Mouse (Mus musculus): ENCODE results near the gene Ihh.
A peak's percentile ranks its signal among the peaks of the same experiment; 100 is the strongest.

Ihh gene

DNA sequence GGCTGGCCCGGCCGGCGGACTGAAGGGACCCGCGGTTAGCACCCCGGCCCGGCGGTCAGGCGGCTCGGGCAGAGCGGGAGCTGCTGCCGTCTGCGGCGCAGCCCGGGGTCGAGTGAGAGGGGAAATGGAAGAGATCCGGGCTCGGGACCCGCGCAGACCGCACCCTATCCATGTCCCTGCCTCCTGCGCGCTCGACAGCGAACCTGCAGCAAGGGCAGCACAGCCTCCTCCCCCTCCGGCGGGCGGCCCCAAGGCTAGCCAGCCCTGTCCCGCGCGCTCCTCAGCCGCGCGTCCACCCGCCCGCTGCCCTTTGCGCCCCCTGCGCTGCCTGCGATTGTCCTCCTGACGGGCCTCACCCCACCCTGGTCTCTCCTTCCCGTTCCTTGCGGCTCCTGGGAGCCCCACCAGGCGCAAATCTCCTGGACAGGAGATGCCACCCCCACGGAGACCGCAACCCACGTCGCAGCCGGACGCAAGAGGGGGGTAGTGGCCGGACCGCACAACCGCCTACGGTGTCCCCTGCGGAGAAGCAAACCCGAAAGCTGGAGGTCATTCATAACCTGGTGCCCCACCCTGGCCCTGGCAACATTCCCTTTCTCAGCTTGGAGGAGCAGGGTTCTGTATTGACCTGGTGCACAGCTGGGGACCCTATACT, at the start of gene Ihh:
TSS of gene Ihh (minus strand) at position 117 of the 655 bp plus-strand sequence.
- no peak for DNase-seq (ENCODE audit: low read depth, low spot score)

DNA sequence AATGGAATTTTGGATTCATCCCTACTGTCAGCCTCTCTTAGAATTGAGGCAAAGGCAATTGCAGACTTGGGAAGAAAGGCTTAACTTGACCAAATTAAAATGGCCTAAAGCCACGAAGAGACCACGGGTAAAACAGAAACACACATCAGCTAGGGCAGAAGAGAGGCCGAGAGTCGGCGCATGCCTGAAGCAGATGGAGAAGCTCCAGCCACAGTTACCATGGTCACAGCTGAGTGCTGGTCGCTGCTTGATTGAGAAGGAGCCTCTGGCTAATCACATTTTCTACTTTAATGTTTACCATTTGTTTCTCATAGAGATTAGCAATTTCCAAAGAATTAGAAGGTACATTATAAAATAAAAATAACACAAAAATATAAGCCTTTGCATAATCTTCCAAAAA, 49.7 kb upstream of the Ihh start:
- peak; percentile 51 for DNase-seq (ENCODE audit: low read depth, low spot score)

DNA sequence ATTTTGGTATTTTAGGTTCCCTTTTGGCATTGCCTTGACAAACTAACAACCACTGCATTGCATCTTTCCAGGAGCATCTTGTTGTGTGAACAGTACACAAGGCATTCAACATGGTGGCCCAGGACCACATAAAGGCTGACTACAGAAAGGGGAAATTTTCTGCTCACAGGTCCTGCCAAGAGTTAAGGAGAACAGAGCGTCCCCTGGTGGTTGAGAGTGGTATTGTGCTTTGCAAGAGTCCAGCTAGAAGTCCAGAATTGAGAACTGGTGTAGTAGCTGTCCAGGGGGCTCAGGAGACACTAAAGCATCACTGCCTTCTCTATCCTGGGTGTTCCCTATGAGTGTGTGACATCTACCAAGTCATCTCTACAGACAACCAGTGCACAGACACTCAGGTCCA, 49.0 kb upstream of the Ihh start:
- DNase-seq (ENCODE audit: low read depth, low spot score) = peak; percentile 69

DNA sequence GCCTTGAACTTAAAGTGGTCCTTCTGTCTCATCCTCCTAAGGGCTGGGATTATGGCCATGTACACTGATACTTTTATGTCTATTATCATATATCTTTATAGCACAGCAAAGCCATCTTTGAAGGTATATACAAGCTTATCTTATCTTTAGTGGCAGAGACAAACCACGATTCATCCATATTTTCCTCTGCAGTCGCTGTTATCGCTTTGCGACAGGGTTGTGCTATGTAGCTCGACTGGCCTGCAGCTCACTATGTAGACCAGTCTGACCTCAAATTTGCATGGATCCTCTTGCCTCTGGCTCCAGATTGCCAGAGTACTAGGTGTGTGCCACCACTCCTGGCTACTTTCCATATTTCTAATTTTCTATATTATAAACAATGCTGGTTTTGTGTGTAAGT, 47.7 kb upstream of the Ihh start:
- DNase-seq (ENCODE audit: low read depth, low spot score) = no peak

DNA sequence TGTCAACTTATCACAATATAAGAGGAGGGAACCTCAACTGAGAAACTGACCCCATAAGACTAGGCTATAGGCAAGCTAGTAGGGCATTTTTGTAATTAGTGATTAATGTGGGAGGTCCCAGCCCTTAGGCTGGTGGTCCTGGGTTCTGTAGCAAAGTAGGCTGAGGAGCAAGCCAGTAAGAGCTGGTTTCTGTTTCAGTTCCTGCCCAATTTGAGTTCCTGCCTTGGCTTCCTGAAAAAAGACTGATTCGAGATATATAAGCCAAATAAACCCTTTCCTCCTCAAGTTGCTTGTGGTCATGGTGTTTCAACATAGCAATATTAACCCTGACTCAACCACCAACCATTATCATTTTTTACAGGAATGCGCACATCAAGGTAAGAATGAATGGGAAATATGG, 45.8 kb upstream of the Ihh start:
- DNase-seq (ENCODE audit: low read depth, low spot score) = no peak

DNA sequence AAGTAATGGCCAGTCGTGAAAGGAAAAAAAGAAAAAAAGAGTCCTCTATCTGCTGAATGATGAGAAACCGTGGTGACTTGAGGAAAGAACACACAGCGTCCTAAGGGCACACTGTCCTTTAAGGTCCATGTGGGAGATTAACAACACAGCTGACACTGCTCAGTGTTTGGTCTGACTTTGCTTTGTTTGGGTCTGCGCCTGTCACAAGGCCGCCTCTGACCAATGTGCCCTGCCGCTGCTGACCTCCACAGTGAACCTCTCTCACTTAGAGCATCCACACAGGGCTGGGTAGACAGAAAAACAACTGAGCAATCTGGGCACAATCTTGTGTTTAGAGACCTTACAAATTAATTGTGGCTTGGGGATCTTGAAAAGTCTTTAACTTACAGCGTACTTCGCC, 25.5 kb upstream of the Ihh start:
- DNase-seq (ENCODE audit: low read depth, low spot score) = no peak

DNA sequence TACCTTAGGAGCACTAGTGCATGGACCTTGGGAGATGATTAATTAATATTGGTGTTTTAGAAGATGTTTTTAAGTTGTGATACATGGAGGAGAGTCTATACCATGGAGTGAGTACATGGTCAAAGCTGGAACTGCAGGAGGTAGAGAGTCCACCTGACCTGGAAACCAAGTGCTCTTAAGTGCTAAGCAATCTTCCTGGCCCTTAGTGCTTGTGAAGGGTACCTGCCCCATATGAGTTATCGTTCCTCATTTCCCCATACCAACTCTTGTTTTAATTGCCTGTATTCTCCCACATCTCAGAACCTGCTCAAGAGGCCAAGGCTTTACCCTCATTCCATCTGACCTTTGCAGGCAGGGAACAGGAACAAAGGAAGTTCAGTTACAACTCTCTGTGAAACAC, 24.5 kb upstream of the Ihh start:
- no peak for DNase-seq (ENCODE audit: low read depth, low spot score)

DNA sequence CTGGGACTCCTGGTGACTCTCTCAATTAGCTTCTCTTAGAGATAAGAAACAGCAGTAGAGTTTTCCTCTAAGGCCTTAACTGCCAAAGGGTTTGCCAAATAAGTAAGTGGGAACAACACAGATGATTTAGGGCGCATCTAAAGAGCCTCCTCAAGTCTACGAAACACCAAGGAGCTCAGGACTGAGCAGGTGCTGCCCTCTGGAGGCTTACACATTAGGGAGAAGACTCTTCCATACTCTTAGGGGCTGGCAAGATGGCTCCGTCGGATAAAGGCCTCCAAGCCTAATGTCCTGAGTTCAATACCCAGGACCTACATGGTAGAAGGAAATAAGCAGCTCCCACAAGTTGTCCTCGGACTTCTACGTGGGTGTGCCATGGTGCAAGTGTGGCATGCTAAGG, 22.1 kb upstream of the Ihh start:
- DNase-seq (ENCODE audit: low read depth, low spot score) = no peak

DNA sequence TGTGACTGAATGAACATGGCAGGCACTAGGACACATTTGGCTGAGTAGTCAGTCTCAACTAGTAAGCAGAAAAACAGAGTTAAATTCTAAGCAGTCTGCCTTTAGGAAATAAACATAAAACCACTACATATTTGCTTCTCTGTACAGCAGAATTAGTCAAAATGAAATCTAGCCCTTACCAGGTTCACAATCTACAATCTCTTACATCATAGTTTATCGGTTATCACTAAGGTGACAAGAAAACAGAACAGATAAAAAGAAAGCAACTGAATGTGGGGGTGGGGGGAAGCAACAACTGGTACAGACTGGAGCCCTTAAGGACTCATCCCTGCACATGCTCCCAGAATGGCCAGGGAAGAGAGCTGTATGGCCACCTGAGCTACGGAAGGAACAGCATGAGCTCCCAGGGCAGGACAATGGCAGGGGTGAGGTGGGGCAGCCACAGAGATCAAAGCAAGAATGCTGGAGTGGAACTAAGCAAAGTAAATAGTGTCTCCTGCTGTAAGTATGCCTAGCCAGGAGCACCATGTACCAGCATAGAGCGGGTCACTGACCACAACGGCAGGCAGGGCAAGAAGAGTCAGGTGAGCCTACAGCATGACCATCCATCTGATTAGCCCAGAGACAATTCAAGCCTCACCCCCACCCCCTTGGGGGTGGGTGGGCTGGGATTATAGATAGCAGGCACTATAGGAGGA, 20.0 kb upstream of the Ihh start:
- DNase-seq (ENCODE audit: low read depth, low spot score) = no peak

DNA sequence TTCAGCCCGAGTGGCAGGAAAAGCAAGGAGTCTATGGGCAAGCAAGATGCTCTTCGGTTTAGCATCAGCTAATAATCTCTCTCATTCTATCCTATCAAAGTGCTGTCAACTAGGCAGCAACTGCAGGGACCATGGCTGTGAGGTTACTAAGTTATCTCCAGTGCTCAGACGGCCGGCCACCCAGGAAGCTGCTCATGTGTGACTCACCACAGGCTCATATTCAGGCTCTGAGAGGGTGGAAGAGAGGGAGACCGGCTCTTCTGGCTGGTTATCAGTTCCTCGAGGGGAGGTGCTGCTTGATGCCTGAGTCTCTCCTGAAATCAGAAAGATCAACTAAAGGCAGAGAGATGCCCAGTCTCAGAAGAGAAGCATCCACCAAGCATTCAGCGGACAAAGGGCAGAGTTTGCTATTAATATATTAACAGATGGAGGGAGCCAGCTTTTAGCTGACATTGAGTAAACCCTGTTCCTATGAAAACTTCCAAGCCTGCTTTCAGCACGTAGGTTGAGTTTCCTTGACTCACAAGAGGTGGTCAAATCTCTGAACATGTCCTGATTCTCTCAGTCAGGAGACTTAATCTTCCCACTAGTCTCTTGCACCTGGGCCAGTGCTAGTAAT, 16.6 kb upstream of the Ihh start:
- DNase-seq (ENCODE audit: low read depth, low spot score) = no peak

DNA sequence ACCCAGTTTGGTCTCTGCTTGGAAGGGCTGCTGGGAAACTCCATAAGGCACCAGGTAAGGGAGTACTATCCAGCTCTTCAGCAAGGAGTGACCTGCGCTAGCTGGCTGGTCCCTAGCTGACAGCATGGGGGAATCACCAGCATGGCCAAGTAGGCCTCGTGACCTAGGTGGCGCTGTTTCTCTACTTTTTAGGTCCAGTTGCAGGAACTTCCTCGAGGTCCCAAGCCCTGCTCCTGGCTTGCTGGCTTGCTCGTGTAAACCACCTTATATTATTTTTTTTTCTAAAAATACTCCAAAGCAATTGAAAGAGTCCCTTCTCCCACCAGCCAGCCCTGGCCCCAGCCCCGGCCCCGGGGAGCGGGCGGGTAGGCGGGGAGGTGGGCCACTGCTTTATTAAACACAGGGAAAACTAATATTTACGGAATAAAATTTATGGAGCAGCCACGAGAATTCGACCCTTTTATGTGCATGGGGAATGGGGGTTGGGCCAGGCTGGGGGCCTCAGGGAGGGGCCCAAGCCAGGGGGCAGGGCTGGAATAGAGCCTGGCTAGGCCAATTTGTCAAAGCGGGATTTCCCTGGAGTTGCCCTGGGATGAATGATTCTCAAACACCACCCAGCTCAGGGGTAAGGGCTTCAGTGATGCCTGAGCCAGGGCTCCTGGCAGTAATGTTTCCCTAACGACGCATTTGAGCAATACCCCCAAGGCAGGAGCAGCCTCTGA, 13.2 kb upstream of the Ihh start:
- DNase-seq (ENCODE audit: low read depth, low spot score) = peak; percentile 90

DNA sequence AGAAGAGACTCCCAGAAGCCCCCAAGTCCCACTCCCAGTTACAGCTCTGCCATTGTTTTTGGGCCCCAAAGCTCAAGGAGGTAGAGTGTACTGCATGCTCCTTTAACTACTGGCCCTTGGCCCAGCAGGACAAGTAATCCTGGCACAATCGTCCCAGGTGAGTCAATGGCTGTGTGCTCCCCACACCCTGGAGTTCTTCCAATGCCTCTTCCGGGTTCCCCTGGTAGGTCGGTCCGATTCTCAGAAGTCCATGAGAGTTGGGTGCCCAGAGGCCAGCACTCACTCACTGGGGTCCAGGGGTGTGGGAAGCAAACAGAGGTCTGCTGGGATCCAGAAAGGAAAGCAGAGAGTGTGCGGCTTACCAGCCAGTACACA, 11.4 kb upstream of the Ihh start:
- no peak for DNase-seq (ENCODE audit: low read depth, low spot score)

DNA sequence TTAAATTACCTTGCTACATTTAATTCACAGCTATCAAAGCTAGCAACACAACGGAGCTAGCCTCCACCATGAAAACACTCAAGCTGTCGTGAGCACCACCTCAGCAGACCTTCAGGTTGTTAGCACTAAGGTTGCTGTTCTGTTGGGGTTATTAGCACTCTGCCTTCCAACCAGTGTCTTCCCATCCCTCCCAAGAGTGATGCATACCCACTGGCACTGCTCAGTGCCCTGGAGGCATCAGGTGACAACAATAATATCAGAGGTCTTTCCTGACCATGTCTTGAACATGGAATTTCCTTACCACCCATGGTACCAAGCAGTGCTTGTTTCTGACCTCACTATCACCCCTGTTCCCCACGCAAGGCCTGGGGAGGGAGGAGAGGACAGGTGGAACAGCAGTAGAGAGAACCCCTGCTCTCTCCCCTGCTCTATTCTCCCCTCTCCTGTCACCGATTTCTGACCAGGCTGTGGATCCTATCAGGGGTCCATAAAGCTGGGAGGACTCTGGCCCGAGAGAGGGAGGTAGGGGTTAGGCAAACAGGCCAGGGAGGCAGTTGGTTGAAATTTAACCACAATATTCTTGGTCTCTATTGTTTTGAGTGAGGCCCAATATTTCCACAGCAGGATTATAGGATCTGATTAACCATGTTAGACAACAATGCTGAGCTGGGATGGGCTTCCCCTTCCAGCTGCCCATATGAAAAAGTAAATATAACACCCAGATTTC, 10.8 kb upstream of the Ihh start:
- no peak for DNase-seq (ENCODE audit: low read depth, low spot score)

DNA sequence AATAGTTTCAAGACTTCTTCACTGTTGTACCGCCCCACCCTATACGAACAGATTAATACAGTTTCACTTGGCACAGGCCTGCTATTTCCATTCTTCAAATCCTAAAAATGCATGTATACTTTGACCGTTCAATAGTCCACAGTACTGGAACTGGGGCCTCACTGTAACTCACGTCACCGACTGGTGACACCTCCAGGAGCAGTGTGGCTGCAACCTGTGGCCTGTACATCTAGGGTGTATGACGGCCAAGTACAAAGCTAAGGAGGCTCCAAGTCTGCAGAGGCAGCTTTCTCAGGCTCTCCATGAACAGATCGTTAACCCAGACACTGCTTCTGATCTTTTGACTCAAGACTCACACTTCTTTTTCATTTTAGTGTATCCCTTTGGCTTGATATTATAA, 10.2 kb upstream of the Ihh start:
- no peak for DNase-seq (ENCODE audit: low read depth, low spot score)

DNA sequence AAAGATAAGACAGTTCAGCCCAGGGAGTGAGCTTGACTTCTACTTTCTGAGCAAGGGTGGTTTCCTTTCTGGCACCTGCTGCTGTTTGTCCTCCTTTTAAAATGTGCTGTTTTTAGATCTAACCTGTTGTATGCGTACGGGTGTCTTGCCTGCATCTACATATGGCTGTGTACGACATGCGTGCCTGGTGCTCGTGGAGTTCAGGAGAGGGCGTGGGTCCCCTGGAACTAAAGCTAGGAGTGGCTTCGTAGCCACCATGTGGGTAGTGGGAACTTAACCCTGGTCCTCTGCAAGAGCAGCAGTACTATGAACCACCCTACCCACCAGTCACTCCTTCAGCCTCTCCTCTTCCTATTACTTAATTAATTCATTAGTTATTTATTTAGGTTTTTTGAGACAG, 8.6 kb upstream of the Ihh start:
- DNase-seq (ENCODE audit: low read depth, low spot score) = no peak

DNA sequence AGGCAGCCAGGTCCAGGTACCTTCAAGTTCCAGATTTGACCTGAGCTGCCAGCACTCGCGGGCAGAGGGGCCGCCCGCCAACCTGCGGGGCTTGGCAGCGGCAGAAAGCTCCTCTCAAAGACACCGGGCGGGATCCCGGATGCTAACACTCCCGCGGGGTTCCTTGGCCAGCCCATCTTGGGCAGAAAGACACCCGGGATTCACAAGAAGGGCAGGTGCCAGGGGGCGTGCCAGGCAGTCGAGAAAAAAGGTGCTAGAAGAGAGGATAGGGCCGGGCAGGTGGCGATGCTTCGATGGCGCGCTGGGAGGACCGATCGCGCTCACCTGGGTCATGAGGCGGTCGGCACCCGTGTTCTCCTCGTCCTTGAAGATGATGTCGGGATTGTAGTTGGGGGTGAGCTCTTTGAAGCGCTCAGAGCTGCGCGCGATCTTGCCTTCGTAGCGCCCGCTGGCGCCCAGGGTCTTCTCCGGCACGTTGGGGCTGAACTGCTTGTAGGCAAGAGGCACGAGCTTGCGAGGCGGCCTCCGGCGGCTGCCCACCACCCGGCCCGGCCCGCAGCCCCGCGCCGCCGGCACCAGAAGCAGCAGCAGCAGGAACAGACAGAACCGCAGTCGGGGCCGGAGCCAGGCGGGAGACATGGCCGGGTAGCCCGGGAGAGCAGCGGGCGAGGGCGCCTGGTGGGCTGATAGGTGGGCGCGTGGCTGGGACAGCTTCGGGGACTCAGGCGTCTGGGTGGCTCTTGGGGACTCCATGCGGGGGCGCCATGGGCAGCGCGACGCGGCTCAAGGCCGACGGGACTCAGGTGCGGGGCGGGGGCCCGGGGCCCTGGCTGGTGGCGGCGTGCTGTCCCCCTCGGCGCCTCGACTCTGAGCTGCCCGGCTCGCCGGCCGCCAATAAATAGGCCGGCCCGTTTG, 639 bp downstream of the Ihh start:
- DNase-seq (ENCODE audit: low read depth, low spot score) = no peak

DNA sequence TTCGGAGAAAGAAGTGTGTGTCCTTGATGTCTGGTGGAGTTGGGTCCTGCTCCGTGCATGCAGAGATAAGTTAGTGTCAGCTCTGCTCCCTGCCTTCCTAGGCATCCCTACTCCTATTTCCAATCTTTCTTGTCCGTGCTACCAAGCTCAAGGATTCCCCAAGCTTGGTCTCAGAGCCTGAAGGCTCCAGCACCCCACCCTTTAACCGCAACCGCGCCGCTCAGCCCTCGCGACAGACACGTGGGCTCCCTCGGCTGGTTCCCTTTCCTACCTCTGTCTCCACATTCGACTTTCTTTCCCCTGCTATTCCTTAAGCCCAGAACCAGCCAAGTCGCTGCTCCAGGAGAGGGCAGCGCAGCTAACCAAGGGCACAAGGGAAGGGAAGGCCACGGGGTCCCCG, 1.4 kb downstream of the Ihh start:
- no peak for DNase-seq (ENCODE audit: low read depth, low spot score)

DNA sequence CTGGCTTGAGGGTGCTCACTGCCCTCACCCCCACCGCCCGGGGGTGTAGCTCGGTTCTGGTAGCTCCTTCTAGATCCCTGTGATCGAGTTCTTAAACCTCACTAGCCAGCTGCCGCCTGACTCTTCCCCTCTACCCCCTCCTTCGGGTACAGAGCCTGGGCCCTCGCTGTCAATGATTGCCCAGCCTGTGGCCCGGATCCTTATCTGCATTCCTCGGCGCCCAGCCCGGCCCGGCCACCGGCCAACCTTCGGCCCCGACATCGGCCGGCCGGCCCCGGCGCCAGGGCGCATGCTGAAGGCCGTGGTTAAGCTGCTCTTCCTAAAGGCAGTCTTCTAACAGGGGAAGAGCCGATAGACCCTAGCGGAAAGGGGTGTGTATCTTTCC, 1.8 kb downstream of the Ihh start:
- DNase-seq (ENCODE audit: low read depth, low spot score) = no peak

DNA sequence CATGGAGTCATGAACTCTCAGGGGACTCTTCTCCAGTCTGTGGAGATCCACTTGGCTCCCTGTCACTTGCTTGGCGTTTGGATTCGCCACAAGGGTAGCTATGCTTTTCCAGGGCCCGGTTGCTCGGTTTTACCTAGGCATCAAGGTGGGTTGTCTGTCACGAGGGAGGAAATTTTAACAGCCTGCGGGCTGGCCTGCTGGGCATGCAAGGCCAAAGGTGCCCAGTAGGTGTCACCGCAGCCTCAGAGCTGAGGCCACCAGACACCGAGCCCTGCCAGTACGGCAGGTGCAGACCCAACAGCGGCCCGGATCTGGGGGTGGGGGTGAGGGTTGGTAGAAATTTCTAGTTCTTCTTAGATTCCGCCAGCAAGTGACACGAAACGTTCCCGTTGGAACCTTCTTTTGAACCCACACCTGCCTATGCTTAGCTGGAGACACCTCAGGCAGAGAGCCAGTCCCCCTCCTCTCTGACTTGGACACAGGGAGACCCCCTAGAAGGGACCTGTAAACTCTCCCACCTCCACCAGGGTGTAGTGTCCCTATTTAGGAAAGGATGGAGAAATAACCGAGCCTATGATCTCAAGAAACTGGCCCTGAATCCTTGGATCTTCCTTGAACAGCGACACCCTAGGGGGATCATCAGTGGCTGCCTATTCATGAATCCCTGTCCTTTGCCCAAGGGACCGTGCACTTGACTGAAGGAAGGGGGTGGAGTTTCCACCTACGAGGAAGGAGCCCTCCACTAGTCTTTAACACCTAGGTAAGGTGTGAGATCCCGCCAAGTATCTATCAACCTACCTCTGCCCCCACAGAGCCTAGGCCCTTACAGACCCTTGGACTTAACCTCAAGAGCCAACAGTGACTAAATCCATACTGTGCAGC, 2.4 kb downstream of the Ihh start:
- peak; percentile 67 for DNase-seq (ENCODE audit: low read depth, low spot score)
